Mouse (Mus musculus) heart, embryonic 14.5 days (tissue): Measurements from ENCODE around the gene Limk1. TPM values are rescaled to one million over a fixed set of nuclear protein-coding genes. Genes with fewer than 3 reads are reported as not detected.
"Not testable (repeated sequence)": the region's sequence is repeated elsewhere in the genome, so short reads cannot be mapped to it uniquely, and the experiment has no call there.

Experiments
- ATAC-seq: fragments of 200-750 bp; cut with Nextera tagmentation; 2 replicates; pipeline ENCODE4 v1.8.0; 2017; ENCODE audit warnings: low read depth, moderate TSS enrichment; ENCODE audit not compliant: insufficient number of reproducible peaks, insufficient read depth, low FRiP score
- H3K27ac ChIP-seq, 2 experiments: fragments of 200-500 bp in 1 of 2; fragments of 300-500 bp in 1 of 2; sonication (generic) in 1 of 2; replicated peaks in 1 of 2; 2 replicates each; pipeline ENCODE4 v1.5.1; 2012 to 2014; ENCODE audit warnings: low read depth in 2 of 2, low read length in 2 of 2, control low read depth in 1 of 2, mild to moderate bottlenecking in 1 of 2, mixed read lengths in 1 of 2; ENCODE audit not compliant: control insufficient read depth in 1 of 2, insufficient read depth in 1 of 2
- H3K27me3 ChIP-seq: fragments of 300-500 bp; sonication (generic); 2 replicates; pipeline ENCODE4 v1.6.1; 2014; ENCODE audit warnings: mild to moderate bottlenecking, low read length, control low read depth; ENCODE audit not compliant: control insufficient read depth, insufficient read depth
- H3K36me3 ChIP-seq: fragments of 300-500 bp; sonication (generic); 2 replicates; pipeline ENCODE4 v1.6.1; 2014; ENCODE audit warnings: mild to moderate bottlenecking, control low read depth, low read length, mixed read lengths; ENCODE audit not compliant: control insufficient read depth, insufficient read depth
- H3K4me1 ChIP-seq, 2 experiments: fragments of 200-500 bp in 1 of 2; fragments of 300-500 bp in 1 of 2; sonication (generic) in 1 of 2; 2 replicates each; pipeline ENCODE4 v1.6.1; 2012 to 2014; ENCODE audit warnings: low read length in 2 of 2, control low read depth in 1 of 2, mixed read lengths in 1 of 2; ENCODE audit not compliant: control insufficient read depth in 2 of 2, insufficient read depth in 2 of 2
- H3K4me2 ChIP-seq: fragments of 300-500 bp; sonication (generic); 2 replicates; pipeline ENCODE4 v1.6.1; 2014; ENCODE audit warnings: mild to moderate bottlenecking, low read length
- H3K4me3 ChIP-seq, 2 experiments: fragments of 200-500 bp in 1 of 2; fragments of 300-500 bp in 1 of 2; sonication (generic) in 1 of 2; 2 replicates each; pipeline ENCODE4 v1.5.1; 2012 to 2014; ENCODE audit warnings: low read length in 2 of 2, mild to moderate bottlenecking in 2 of 2, control low read depth in 1 of 2, low read depth in 1 of 2, moderate library complexity in 1 of 2; ENCODE audit not compliant: control insufficient read depth in 1 of 2, insufficient read depth in 1 of 2
- H3K9ac ChIP-seq: fragments of 300-500 bp; sonication (generic); 2 replicates; pipeline ENCODE4 v1.6.1; 2014; ENCODE audit warnings: mild to moderate bottlenecking, low read length
- H3K9me3 ChIP-seq: fragments of 300-500 bp; sonication (generic); 2 replicates; pipeline ENCODE4 v1.6.1; 2016; ENCODE audit warnings: low read length, control low read depth; ENCODE audit not compliant: control insufficient read depth
- WGBS: fragments of 180-500 bp; shearing (Covaris S2); extraction: QIAGEN DNeasy Blood & Tissue Kit; methylation state at CpG from one replicate; pipeline ENCODE4 v1.1.7; 2014; 5-methylcytosine and 5-hydroxymethylcytosine counted together
- polyA plus RNA-seq: library from polyadenylated mRNA; unstranded; fragments of >200 nt; fragmentation: Nextera tagmentation; extraction: Ambion mirVana; gene quantifications from 2 replicates; pipeline ENCODE4 v1.2.1, GENCODE M21; 2014

The Limk1 gene
- polyA plus RNA-seq, 1 experiment from 2014 or later = 3.6 TPM

GRCm38 (mm10) chr5:134669001-134669708 is 19.2 kb downstream of the Limk1 start:
- Histone ChIP-seq H3K27ac (no peak overlapping the region), H3K9ac (no peak overlapping the region), H3K27me3 (no peaks in the 10 kb centered on the region), H3K4me1 (no peaks in the 10 kb centered on the region), H3K4me2 (no peak overlapping the region), H3K9me3 (no peaks in the 10 kb centered on the region), H3K36me3 (peaks cover 35% of the 10 kb centered on the region), H3K4me3 (no peak overlapping the region)
- WGBS = 73% methylated on average over 20 of the region's 20 CpGs
- ATAC-seq = no peak

GRCm38 (mm10) chr5:134668495-134668894 is 19.9 kb downstream of the Limk1 start:
- Histone ChIP-seq H3K4me2 (no peak overlapping the region), H3K27ac (no peak overlapping the region), H3K36me3 (peaks cover 38% of the 10 kb centered on the region), H3K9ac (no peak overlapping the region), H3K4me3 (no peak overlapping the region), H3K27me3 (no peaks in the 10 kb centered on the region), H3K9me3 (no peaks in the 10 kb centered on the region), H3K4me1 (no peaks in the 10 kb centered on the region)
- no peak for ATAC-seq
- 36% methylated on average over 8 of the region's 8 CpGs for WGBS

- no peak overlapping the region for H3K27ac ChIP-seq
- no peaks in the 10 kb centered on the region for H3K27me3 ChIP-seq
- H3K4me2 ChIP-seq = no peak overlapping the region
- H3K9ac ChIP-seq = no peak overlapping the region
- ATAC-seq = no peak
- no peaks in the 10 kb centered on the region for H3K9me3 ChIP-seq
- no peaks in the 10 kb centered on the region; a peak in 1 of 4 replicates for H3K4me1 ChIP-seq
- no peak overlapping the region for H3K4me3 ChIP-seq
- 86% methylated on average over 4 of the region's 4 CpGs for WGBS
- peaks cover 21% of the 10 kb centered on the region for H3K36me3 ChIP-seq
Observed at GRCm38 (mm10) chr5:134656708-134657107, 31.7 kb downstream of the Limk1 start.

- no peak for ATAC-seq
Observed at GRCm38 (mm10) chr5:134652015-134652414, 36.4 kb downstream of the Limk1 start.

GRCm38 (mm10) chr5:134650926-134651325 is 37.5 kb downstream of the Limk1 start:
- 0 out of 2 replicates have a peak, but pooled peaks cover 3% of the 10 kb centered on the region for H3K9me3 ChIP-seq
- 33% methylated on average over 4 of the region's 5 CpGs for WGBS
- H3K9ac ChIP-seq = no peak overlapping the region
- ATAC-seq = no peak
- no peaks in the 10 kb centered on the region; a peak in 1 of 4 replicates for H3K4me1 ChIP-seq
- no peak overlapping the region for H3K4me3 ChIP-seq
- no peak overlapping the region for H3K27ac ChIP-seq
- H3K27me3 ChIP-seq = no peaks in the 10 kb centered on the region
- H3K4me2 ChIP-seq = no peak overlapping the region
- no peaks in the 10 kb centered on the region for H3K36me3 ChIP-seq

More at GRCm38 (mm10) chr5:134652015-134652414, 36.4 kb downstream of the Limk1 start:
- H3K4me2 ChIP-seq = no peak overlapping the region
- no peaks in the 10 kb centered on the region for H3K27me3 ChIP-seq
- no peak overlapping the region for H3K9ac ChIP-seq
- WGBS = 42% methylated on average over 7 of the region's 7 CpGs
- H3K27ac ChIP-seq = no peak overlapping the region
- H3K36me3 ChIP-seq = peaks cover 7% of the 10 kb centered on the region; the same call in 1 of the 2 replicates
- H3K4me1 ChIP-seq = no peaks in the 10 kb centered on the region; a peak in 1 of 4 replicates
- H3K9me3 ChIP-seq = 0 out of 2 replicates have a peak, but pooled peaks cover 3% of the 10 kb centered on the region
- H3K4me3 ChIP-seq = no peak overlapping the region

- WGBS = 78% methylated on average over 3 of the region's 4 CpGs
- not testable (repeated sequence) for H3K4me2 ChIP-seq, H3K27me3 ChIP-seq, H3K36me3 ChIP-seq, H3K4me1 ChIP-seq, H3K4me3 ChIP-seq, ATAC-seq, H3K27ac ChIP-seq, H3K9ac ChIP-seq, H3K9me3 ChIP-seq
Observed at GRCm38 (mm10) chr5:134648976-134649375, 39.4 kb downstream of the Limk1 start.

GRCm38 (mm10) chr5:134647394-134647793 is 41.0 kb downstream of the Limk1 start:
- H3K27me3 ChIP-seq = no peaks in the 10 kb centered on the region
- no peak overlapping the region for H3K4me2 ChIP-seq
- no peak for ATAC-seq
- 89% methylated on average over 2 of the region's 2 CpGs for WGBS
- no peak overlapping the region for H3K27ac ChIP-seq
- no peak overlapping the region for H3K9ac ChIP-seq
- 0 out of 2 replicates have a peak, but pooled peaks cover 3% of the 10 kb centered on the region for H3K9me3 ChIP-seq
- H3K4me1 ChIP-seq = peaks cover 5 to 6% of the 10 kb centered on the region in 2 experiments
- no peak overlapping the region for H3K4me3 ChIP-seq
- H3K36me3 ChIP-seq = no peaks in the 10 kb centered on the region
